Mouse (Mus musculus) intestine, embryonic 16.5 days (tissue): ENCODE measurements around the gene Cep295. TPM values are rescaled to one million over a fixed set of nuclear protein-coding genes. Genes with fewer than 3 reads are reported as not detected.

Experiments used
- ATAC-seq: fragments of 200-750 bp; cut with Nextera tagmentation; 2 replicates; pipeline ENCODE4 v1.8.0; 2017; ENCODE audit warnings: moderate TSS enrichment, moderate library complexity
- H3K27ac ChIP-seq: fragments of 300-500 bp; sonication (generic); 2 replicates; pipeline ENCODE4 v1.5.1; 2014; ENCODE audit warnings: mild to moderate bottlenecking, low read length
- H3K27me3 ChIP-seq: fragments of 300-500 bp; sonication (generic); replicated peaks from 2 replicates; pipeline ENCODE4 v1.6.1; 2014; ENCODE audit warnings: low read length, control low read depth, mixed read lengths; ENCODE audit not compliant: control insufficient read depth, insufficient read depth
- H3K36me3 ChIP-seq: fragments of 300-500 bp; sonication (generic); 2 replicates; pipeline ENCODE4 v1.6.1; 2014; ENCODE audit warnings: low read length, control low read depth; ENCODE audit not compliant: control insufficient read depth, insufficient read depth
- H3K4me1 ChIP-seq: fragments of 300-500 bp; sonication (generic); 2 replicates; pipeline ENCODE4 v1.6.1; 2014; ENCODE audit warnings: low read length, control low read depth, mixed read lengths; ENCODE audit not compliant: control insufficient read depth, insufficient read depth
- H3K4me2 ChIP-seq: fragments of 300-500 bp; sonication (generic); 2 replicates; pipeline ENCODE4 v1.6.1; 2014; ENCODE audit warnings: low read depth, low read length, control low read depth
- H3K4me3 ChIP-seq: fragments of 300-500 bp; sonication (generic); 2 replicates; pipeline ENCODE4 v1.5.1; 2014; ENCODE audit warnings: mild to moderate bottlenecking, low read length
- H3K9ac ChIP-seq: fragments of 300-500 bp; sonication (generic); 2 replicates; pipeline ENCODE4 v1.6.1; 2014; ENCODE audit warnings: low read depth, low read length
- H3K9me3 ChIP-seq: fragments of 300-500 bp; sonication (generic); 2 replicates; pipeline ENCODE4 v1.6.1; 2016; ENCODE audit warnings: low read length, control low read depth; ENCODE audit not compliant: control insufficient read depth
- WGBS: fragments of 180-500 bp; shearing (Covaris S2); extraction: QIAGEN DNeasy Blood & Tissue Kit; methylation state at CpG from one replicate; pipeline ENCODE4 v1.1.7; 2014; 5-methylcytosine and 5-hydroxymethylcytosine counted together
- polyA plus RNA-seq: library from polyadenylated mRNA; unstranded; fragments of >200 nt; fragmentation: Nextera tagmentation; extraction: Ambion mirVana; gene quantifications from 2 replicates; pipeline ENCODE4 v1.2.1, GENCODE M21; 2015

The Cep295 gene
- polyA plus RNA-seq, 1 experiment from 2014 or later: 9.6 TPM

GRCm38 (mm10) chr9:15298451-15298850 lies 59.1 kb downstream of the Cep295 start:
- no peaks in the 10 kb centered on the region for H3K27me3 ChIP-seq
- no peak overlapping the region for H3K27ac ChIP-seq
- H3K9ac ChIP-seq: no peak overlapping the region
- H3K4me3 ChIP-seq: no peak overlapping the region
- H3K4me2 ChIP-seq: no peak overlapping the region
- H3K9me3 ChIP-seq: no peaks in the 10 kb centered on the region
- ATAC-seq: no peak
- WGBS: 13% methylated on average over 2 of the region's 2 CpGs
- peaks cover 7% of the 10 kb centered on the region for H3K4me1 ChIP-seq
- H3K36me3 ChIP-seq: no peaks in the 10 kb centered on the region

GRCm38 (mm10) chr9:15297112-15297511 lies 60.5 kb downstream of the Cep295 start:
- no peak overlapping the region for H3K4me2 ChIP-seq
- no peak overlapping the region for H3K27ac ChIP-seq
- H3K4me1 ChIP-seq: peaks cover 7% of the 10 kb centered on the region
- H3K36me3 ChIP-seq: no peaks in the 10 kb centered on the region
- ATAC-seq: no peak
- no peak overlapping the region for H3K9ac ChIP-seq
- no peak overlapping the region for H3K4me3 ChIP-seq
- no peaks in the 10 kb centered on the region for H3K27me3 ChIP-seq
- H3K9me3 ChIP-seq: no peaks in the 10 kb centered on the region
- 86% methylated on average over 7 of the region's 7 CpGs for WGBS

- Histone ChIP-seq H3K36me3 (no peaks in the 10 kb centered on the region), H3K27ac (no peak overlapping the region), H3K9ac (no peak overlapping the region), H3K27me3 (no peaks in the 10 kb centered on the region), H3K4me2 (no peak overlapping the region), H3K9me3 (no peaks in the 10 kb centered on the region), H3K4me1 (no peaks in the 10 kb centered on the region), H3K4me3 (no peak overlapping the region)
- 85% methylated on average over 6 of the region's 6 CpGs for WGBS
- ATAC-seq: no peak
These were observed 68.3 kb downstream of the Cep295 start for GRCm38 (mm10) chr9:15289251-15289650.

- ATAC-seq: no peak
- Histone ChIP-seq H3K9me3 (no peaks in the 10 kb centered on the region), H3K9ac (no peak overlapping the region), H3K27me3 (no peaks in the 10 kb centered on the region), H3K36me3 (no peaks in the 10 kb centered on the region), H3K27ac (no peak overlapping the region), H3K4me1 (no peaks in the 10 kb centered on the region), H3K4me3 (no peak overlapping the region), H3K4me2 (no peak overlapping the region)
- 87% methylated on average over 3 of the region's 3 CpGs for WGBS
These were observed 69.2 kb downstream of the Cep295 start for GRCm38 (mm10) chr9:15288402-15288801.

GRCm38 (mm10) chr9:15287846-15288245 lies 69.7 kb downstream of the Cep295 start:
- ATAC-seq: no peak
- Histone ChIP-seq H3K27ac (no peak overlapping the region), H3K36me3 (no peaks in the 10 kb centered on the region), H3K9ac (no peak overlapping the region), H3K27me3 (no peaks in the 10 kb centered on the region), H3K9me3 (no peaks in the 10 kb centered on the region), H3K4me1 (no peaks in the 10 kb centered on the region), H3K4me3 (no peak overlapping the region), H3K4me2 (no peak overlapping the region)
- 63% methylated on average over 6 of the region's 6 CpGs for WGBS

- 64% methylated on average over 3 of the region's 3 CpGs for WGBS
- no peak for ATAC-seq
- Histone ChIP-seq H3K4me1 (peaks cover 4% of the 10 kb centered on the region; the same call in 1 of the 2 replicates), H3K9ac (no peak overlapping the region), H3K4me3 (no peak overlapping the region), H3K4me2 (no peak overlapping the region), H3K9me3 (no peaks in the 10 kb centered on the region), H3K36me3 (no peaks in the 10 kb centered on the region), H3K27me3 (no peaks in the 10 kb centered on the region), H3K27ac (no peak overlapping the region)
These were observed 72.1 kb downstream of the Cep295 start for GRCm38 (mm10) chr9:15285443-15285842.

- Histone ChIP-seq H3K36me3 (peaks cover 4% of the 10 kb centered on the region; the same call in 1 of the 2 replicates), H3K27me3 (no peaks in the 10 kb centered on the region), H3K27ac (peak overlapping the region; percentile 14), H3K4me2 (peak overlapping the region; percentile 61), H3K9me3 (no peaks in the 10 kb centered on the region), H3K4me3 (peak overlapping the region; percentile 94), H3K4me1 (peaks cover 8% of the 10 kb centered on the region), H3K9ac (peak overlapping the region; percentile 98)
- 47% methylated on average over 5 of the region's 5 CpGs for WGBS
- ATAC-seq: peak; percentile 12
These were observed 77.1 kb downstream of the Cep295 start for GRCm38 (mm10) chr9:15280491-15280879.

GRCm38 (mm10) chr9:15279649-15280490 lies 77.7 kb downstream of the Cep295 start, which contains the start of gene Med17:
Gene Med17, minus strand, starts transcription at chr9:15279931.
- Histone ChIP-seq H3K4me3 (peak within 1 kb of the TSS; percentile 94), H3K4me1 (peaks cover 8% of the 10 kb centered on the region), H3K27me3 (no peaks in the 10 kb centered on the region), H3K36me3 (peaks cover 7% of the 10 kb centered on the region; the same call in 1 of the 2 replicates), H3K9ac (peak within 1 kb of the TSS; percentile 98), H3K4me2 (peak within 1 kb of the TSS; percentile 61), H3K9me3 (no peaks in the 10 kb centered on the region), H3K27ac (peak within 1 kb of the TSS; percentile 94)
- ATAC-seq: peak; percentile 99
- under 1% methylated on average over 57 of the region's 57 CpGs for WGBS

GRCm38 (mm10) chr9:15279139-15279648 lies 78.4 kb downstream of the Cep295 start:
- peak overlapping the region; percentile 94 for H3K4me3 ChIP-seq
- peak overlapping the region; percentile 98 for H3K9ac ChIP-seq
- H3K27me3 ChIP-seq: no peaks in the 10 kb centered on the region
- H3K36me3 ChIP-seq: peaks cover 7% of the 10 kb centered on the region; the same call in 1 of the 2 replicates
- peak overlapping the region; percentile 94 for H3K27ac ChIP-seq
- ATAC-seq: no peak
- H3K4me2 ChIP-seq: peak overlapping the region; percentile 54
- H3K9me3 ChIP-seq: no peaks in the 10 kb centered on the region
- H3K4me1 ChIP-seq: peaks cover 8% of the 10 kb centered on the region
- WGBS: 8% methylated on average over 19 of the region's 19 CpGs
